Mouse (Mus musculus) neural tube, embryonic 11.5 days (tissue): ENCODE results near the gene Olfr1441. TPM values are rescaled to one million over a fixed set of nuclear protein-coding genes. Genes with fewer than 3 reads are reported as not detected.

ENCODE experiments used
- ATAC-seq: fragments of 200-750 bp; cut with Nextera tagmentation; 2 replicates; pipeline ENCODE4 v1.8.0; 2017; ENCODE audit warnings: moderate number of reproducible peaks, mild to moderate bottlenecking, moderate TSS enrichment, moderate library complexity; ENCODE audit not compliant: insufficient read depth, low FRiP score, low TSS enrichment
- DNase-seq: peaks from one replicate; pipeline ENCODE4 v3.0.0-alpha.2; 2015; ENCODE audit warnings: low spot score
- H3K27ac ChIP-seq: fragments of 300-500 bp; sonication (generic); 2 replicates; pipeline ENCODE4 v1.5.1; 2014; ENCODE audit warnings: low read depth, mild to moderate bottlenecking, low read length
- H3K27me3 ChIP-seq: fragments of 300-500 bp; sonication (generic); 2 replicates; pipeline ENCODE4 v1.6.1; 2014; ENCODE audit warnings: mild to moderate bottlenecking, low read length, mixed read lengths; ENCODE audit not compliant: control insufficient read depth, insufficient read depth
- H3K36me3 ChIP-seq: fragments of 300-500 bp; sonication (generic); 2 replicates; pipeline ENCODE4 v1.6.1; 2014; ENCODE audit warnings: mild to moderate bottlenecking, low read length, moderate library complexity, mixed read lengths; ENCODE audit not compliant: control insufficient read depth, insufficient read depth
- H3K4me1 ChIP-seq: fragments of 300-500 bp; sonication (generic); 2 replicates; pipeline ENCODE4 v1.6.1; 2014; ENCODE audit warnings: low read length, mixed read lengths; ENCODE audit not compliant: control insufficient read depth, insufficient read depth
- H3K4me2 ChIP-seq: fragments of 300-500 bp; sonication (generic); 2 replicates; pipeline ENCODE4 v1.6.1; 2014; ENCODE audit warnings: low read depth, mild to moderate bottlenecking, moderate library complexity
- H3K4me3 ChIP-seq: fragments of 300-500 bp; sonication (generic); 2 replicates; pipeline ENCODE4 v1.5.1; 2014; ENCODE audit warnings: low read depth, low read length
- H3K9ac ChIP-seq: fragments of 300-500 bp; sonication (generic); 2 replicates; pipeline ENCODE4 v1.6.1; 2014; ENCODE audit warnings: mild to moderate bottlenecking, low read length
- H3K9me3 ChIP-seq: fragments of 300-500 bp; sonication (generic); 2 replicates; pipeline ENCODE4 v1.6.1; 2016; ENCODE audit warnings: low read length; ENCODE audit not compliant: control insufficient read depth
- WGBS: fragments of 180-500 bp; shearing (Covaris S2); extraction: QIAGEN DNeasy Blood & Tissue Kit; methylation state at CpG from one replicate; pipeline ENCODE4 v1.1.7; 2014; 5-methylcytosine and 5-hydroxymethylcytosine counted together
- polyA plus RNA-seq: library from polyadenylated mRNA; unstranded; fragments of >200 nt; fragmentation: Nextera tagmentation; extraction: Ambion mirVana; gene quantifications from 2 replicates; pipeline ENCODE4 v1.2.1, GENCODE M21; 2014

Gene Olfr1441
- not detected in 2 replicates for polyA plus RNA-seq

DNA sequence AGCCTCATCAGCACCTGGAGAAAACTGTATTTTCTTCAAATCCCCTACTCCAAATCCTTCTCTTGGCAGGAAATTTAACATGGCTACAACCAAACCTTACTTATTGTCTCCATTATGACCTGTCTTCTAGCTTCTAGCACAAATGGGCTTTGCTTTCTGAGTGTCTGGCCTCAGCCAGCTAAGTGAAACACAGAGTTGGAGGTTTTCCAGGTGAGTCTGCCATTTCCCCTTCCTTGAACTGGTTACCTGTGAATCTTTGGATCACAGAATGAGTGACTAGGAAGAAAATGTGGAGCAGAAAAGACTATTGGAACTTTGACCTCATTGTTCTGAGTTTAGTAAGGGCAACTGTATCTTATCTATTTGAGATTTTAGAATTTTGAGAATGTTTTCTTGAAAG is at the start of gene Olfr1441:
Gene Olfr1441, plus strand, starts transcription at position 73 of the 400 bp plus-strand sequence.
- Histone ChIP-seq H3K4me2 (no peak within 1 kb of the TSS), H3K9me3 (no peaks in the 10 kb centered on the region), H3K4me1 (no peaks in the 10 kb centered on the region), H3K36me3 (no peaks in the 10 kb centered on the region), H3K27me3 (no peaks in the 10 kb centered on the region), H3K27ac (no peak within 1 kb of the TSS), H3K9ac (no peak within 1 kb of the TSS), H3K4me3 (no peak within 1 kb of the TSS)
- no peak for DNase-seq
- no peak for ATAC-seq

DNA sequence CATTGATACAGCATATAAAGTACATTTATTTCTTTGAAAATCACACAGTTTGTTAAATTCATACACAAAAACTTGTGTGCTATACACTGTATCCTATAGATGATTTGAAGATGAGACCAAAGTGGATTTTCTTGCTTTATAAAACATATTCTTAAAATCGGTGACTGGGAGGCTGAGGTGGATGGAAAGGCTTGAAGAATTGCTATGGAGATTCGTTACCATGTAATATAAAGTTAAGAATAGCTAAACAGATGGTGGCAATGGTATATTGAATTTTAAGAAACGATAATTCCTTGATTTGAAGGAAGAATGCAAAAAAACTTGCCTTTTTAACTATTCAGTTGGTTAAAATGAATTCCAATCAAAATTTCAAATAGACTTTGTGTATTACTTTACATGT is 44.2 kb upstream of the Olfr1441 start:
- no peaks in the 10 kb centered on the region for H3K27me3 ChIP-seq
- H3K9me3 ChIP-seq, result no peaks in the 10 kb centered on the region
- WGBS, result 79% methylated on average over 3 of the region's 3 CpGs
- H3K4me2 ChIP-seq, result no peak overlapping the region
- DNase-seq (no peak), ATAC-seq (no peak)
- H3K36me3 ChIP-seq, result no peaks in the 10 kb centered on the region
- no peak overlapping the region for H3K4me3 ChIP-seq
- H3K4me1 ChIP-seq, result no peaks in the 10 kb centered on the region
- no peak overlapping the region for H3K9ac ChIP-seq
- no peak overlapping the region for H3K27ac ChIP-seq

DNA sequence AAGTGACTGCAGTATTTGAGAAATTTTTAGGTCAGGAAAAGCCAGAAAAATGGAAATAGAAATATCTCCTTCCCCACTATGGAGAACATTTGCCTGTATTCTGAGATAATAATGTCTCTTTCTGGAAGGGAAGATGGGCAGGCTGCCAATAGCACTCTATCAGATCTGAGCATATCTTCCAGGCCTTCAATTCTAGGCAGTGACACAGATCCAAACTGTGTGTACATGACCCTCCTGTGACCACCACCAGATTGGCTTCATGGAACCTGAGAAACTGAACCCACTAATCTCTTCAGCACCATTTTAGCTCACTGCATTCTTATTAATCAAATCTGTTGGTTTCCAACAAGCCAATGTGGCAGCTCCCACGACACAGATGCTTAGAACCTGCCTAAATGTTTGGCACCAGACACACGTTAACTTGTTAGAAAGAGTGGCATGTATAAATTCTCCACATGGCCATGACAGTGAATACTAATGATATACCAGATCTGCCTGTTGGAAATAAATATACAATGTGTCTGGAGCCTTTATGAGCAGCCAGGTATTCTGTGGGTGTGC is 42.7 kb upstream of the Olfr1441 start:
- WGBS, result 69% methylated on average over 2 of the region's 2 CpGs
- no peaks in the 10 kb centered on the region for H3K9me3 ChIP-seq
- no peak overlapping the region for H3K4me3 ChIP-seq
- H3K4me2 ChIP-seq, result no peak overlapping the region
- no peak overlapping the region for H3K27ac ChIP-seq
- DNase-seq (no peak), ATAC-seq (no peak)
- H3K4me1 ChIP-seq, result no peaks in the 10 kb centered on the region
- no peaks in the 10 kb centered on the region for H3K36me3 ChIP-seq
- H3K27me3 ChIP-seq, result no peaks in the 10 kb centered on the region
- H3K9ac ChIP-seq, result no peak overlapping the region

DNA sequence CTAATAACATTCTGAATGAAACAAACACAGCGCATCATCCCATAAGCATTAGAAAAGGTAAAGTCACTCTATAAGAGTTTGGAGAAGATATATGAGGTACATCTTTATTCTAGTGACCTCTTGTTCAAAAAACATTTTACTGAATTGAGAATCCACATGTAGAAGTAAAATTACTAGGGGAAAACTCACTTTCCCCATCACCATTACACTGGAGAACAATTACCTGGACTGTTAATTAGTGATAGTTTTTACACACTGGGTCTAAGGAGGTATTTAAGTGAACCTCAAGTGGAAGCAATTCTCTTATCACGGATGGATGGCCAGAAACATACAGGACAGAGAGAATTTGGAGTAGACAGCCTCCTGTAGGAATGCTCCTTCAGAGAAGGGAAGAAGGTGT is 30.3 kb upstream of the Olfr1441 start, which contains the start of gene Olfr1440:
Gene Olfr1440, plus strand, starts transcription at position 301 of the 400 bp plus-strand sequence.
- DNase-seq (no peak), ATAC-seq (no peak)
- Histone ChIP-seq H3K27me3 (no peaks in the 10 kb centered on the region), H3K4me1 (no peaks in the 10 kb centered on the region), H3K27ac (no peak within 1 kb of the TSS), H3K4me3 (no peak within 1 kb of the TSS), H3K4me2 (no peak within 1 kb of the TSS), H3K9me3 (no peaks in the 10 kb centered on the region; the same call in 1 of the 2 replicates), H3K36me3 (no peaks in the 10 kb centered on the region), H3K9ac (no peak within 1 kb of the TSS)
- WGBS, result 90% methylated on average over 2 of the region's 2 CpGs

DNA sequence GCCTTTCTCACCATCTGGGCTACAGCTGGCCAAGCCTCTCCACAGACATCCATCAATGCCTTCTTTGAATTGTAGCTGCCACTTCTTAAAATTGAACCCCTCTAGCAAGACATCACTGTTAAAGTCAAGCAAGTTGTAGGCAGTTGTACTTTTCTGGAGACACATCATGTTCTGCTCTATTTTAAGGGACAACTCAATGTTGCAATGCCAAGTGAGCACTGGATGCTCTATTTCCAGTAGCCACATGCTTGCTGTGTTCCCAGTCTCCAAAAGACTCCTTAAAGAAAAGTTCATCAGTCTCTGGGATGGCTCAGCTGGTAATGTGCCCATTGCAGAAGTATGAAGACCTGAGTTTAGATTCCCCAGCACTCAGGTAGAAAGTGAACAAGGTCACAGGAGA is 3.5 kb upstream of the Olfr1441 start:
- H3K9ac ChIP-seq, result no peak overlapping the region
- H3K4me2 ChIP-seq, result no peak overlapping the region
- DNase-seq, result no peak
- no peaks in the 10 kb centered on the region for H3K36me3 ChIP-seq
- no peaks in the 10 kb centered on the region for H3K27me3 ChIP-seq
- no peak for ATAC-seq
- H3K9me3 ChIP-seq, result no peaks in the 10 kb centered on the region
- no peak overlapping the region for H3K27ac ChIP-seq
- no peak overlapping the region for H3K4me3 ChIP-seq
- no peaks in the 10 kb centered on the region for H3K4me1 ChIP-seq

DNA sequence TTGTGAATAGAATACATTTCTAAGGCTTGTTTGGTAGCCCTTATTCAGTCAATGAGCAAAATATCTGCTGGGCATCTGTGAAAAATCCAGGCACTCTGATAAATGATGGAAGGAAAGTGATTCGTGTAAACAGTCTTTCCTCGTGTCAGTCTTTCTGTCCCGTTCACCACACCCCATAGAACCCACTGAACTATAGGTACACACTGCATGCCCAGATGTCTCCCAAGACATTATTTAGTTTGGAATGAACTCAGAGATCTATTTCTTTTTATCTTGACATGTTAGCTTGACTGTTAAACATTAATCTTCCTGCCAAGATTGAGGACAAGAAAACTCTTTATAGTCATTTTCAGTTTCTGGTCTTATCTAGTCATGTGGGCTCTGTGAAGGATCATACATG is 1.1 kb downstream of the Olfr1441 start:
- WGBS, result 90% methylated on average over 3 of the region's 3 CpGs

DNA sequence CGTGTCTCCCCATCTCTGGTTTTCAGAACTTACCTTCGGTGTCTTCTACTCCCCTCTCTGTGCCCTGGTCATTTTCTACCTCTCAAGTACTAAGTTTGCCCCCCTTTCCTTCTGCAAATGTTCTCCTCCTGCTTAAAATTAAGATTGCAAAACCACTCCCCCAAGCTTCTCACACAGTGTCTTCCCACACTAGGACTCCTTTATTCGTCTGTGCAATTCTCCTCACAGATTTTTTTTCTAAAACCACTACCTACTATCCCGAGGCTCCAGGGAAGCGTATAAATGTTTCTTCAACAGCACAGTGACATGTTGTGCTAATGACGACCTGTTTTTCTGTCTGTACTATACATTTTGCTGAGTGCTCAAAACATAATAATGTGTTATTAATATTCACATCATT is 3.3 kb downstream of the Olfr1441 start:
- Histone ChIP-seq H3K4me3 (no peak overlapping the region), H3K36me3 (no peaks in the 10 kb centered on the region), H3K4me1 (no peaks in the 10 kb centered on the region), H3K27ac (no peak overlapping the region), H3K27me3 (no peaks in the 10 kb centered on the region), H3K9me3 (no peaks in the 10 kb centered on the region), H3K4me2 (no peak overlapping the region), H3K9ac (no peak overlapping the region)
- ATAC-seq, result no peak
- 83% methylated on average over 6 of the region's 6 CpGs for WGBS
- no peak for DNase-seq

More for the DNA sequence above, 1.1 kb downstream of the Olfr1441 start:
- Histone ChIP-seq H3K36me3 (no peaks in the 10 kb centered on the region), H3K4me2 (no peak overlapping the region), H3K9me3 (no peaks in the 10 kb centered on the region), H3K9ac (no peak overlapping the region), H3K4me3 (no peak overlapping the region), H3K27ac (no peak overlapping the region), H3K27me3 (no peaks in the 10 kb centered on the region), H3K4me1 (no peaks in the 10 kb centered on the region)
- ATAC-seq, result no peak
- no peak for DNase-seq

DNA sequence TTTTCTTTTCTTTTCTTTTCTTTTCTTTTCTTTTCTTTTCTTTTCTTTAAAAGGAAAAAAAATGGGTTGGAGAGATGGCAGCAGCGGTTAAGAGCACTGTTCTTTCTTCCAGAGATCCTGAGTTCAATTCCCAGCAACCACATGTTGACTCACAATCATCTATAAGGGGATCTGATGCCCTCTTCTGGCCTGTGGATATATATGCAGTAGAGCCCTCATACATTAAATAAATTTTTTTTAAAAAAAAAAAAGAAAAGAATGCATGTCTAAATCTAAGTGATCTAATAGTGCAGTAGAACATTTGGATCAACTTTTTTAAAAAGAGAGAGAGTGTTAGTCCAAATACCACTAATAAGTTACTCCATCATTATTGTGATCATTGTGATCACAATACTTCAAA is 4.4 kb downstream of the Olfr1441 start:
- H3K9me3 ChIP-seq, result no peaks in the 10 kb centered on the region
- ATAC-seq (no peak), DNase-seq (no peak)
- no peak overlapping the region for H3K9ac ChIP-seq
- no peak overlapping the region for H3K4me2 ChIP-seq
- H3K27me3 ChIP-seq, result no peaks in the 10 kb centered on the region
- H3K4me1 ChIP-seq, result no peaks in the 10 kb centered on the region
- H3K36me3 ChIP-seq, result no peaks in the 10 kb centered on the region
- no peak overlapping the region for H3K27ac ChIP-seq
- whole genome bisulfite sequencing, result 81% methylated on average over 1 of the region's 1 CpGs
- H3K4me3 ChIP-seq, result no peak overlapping the region

DNA sequence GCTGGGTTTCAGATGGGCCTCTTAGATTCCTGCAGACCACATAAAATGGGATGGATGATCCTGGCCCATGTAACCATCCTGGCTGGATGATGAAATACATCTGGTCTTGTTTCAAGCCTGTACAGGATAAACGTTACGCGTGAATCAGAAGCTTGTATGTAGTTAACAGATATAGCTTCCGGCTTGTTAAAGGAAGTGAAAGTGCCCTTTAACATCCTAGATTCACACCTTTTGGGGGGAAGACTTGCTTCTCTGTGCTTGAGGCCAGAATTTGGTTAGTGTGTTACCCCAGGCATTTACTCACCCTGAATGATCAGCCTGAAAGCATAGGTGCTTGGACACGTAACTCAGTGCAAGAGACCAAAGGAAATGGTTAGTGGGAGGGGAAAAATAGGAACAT is 9.9 kb downstream of the Olfr1441 start:
- Histone ChIP-seq H3K27ac (no peak overlapping the region), H3K9ac (no peak overlapping the region), H3K9me3 (no peaks in the 10 kb centered on the region), H3K4me1 (no peaks in the 10 kb centered on the region), H3K27me3 (no peaks in the 10 kb centered on the region), H3K36me3 (no peaks in the 10 kb centered on the region), H3K4me2 (no peak overlapping the region), H3K4me3 (no peak overlapping the region)
- DNase-seq, result no peak
- WGBS, result 92% methylated on average over 5 of the region's 5 CpGs
- ATAC-seq, result no peak
